Mouse (Mus musculus): Measurements from ENCODE around the gene Mfge8.

DNA sequence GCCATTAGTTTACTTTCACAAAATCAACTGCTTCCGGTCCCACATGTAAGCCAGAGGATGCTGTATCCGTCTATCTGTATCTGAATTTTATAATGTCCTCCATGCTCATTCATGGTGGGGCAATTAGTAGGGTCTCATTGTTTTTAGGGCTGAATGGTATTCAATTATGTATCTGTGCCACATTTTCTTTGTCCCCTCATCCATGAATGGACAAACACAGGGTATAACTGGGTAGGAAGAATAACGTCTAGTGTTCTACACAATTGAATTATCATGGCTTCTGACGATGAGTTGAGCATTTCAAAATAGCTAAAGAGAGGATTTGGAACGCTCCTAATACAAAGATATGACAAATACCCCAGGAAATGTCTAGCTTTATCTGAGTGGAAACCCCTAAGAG lies 42.6 kb upstream of the Mfge8 start:
- no peak for TF ChIP-seq CTCF (IDR thresholded peaks at IDR 0.05; ENCODE audit: control insufficient read depth, insufficient read depth, low read length)
- no peak for TF ChIP-seq POLR2A (IDR thresholded peaks at IDR 0.05; ENCODE audit: borderline replicate concordance, control insufficient read depth, low read depth, low read length)

All from bone marrow, adult 2 months (tissue).